Mouse (Mus musculus): ENCODE data around the gene Cyp2u1.

The Cyp2u1 gene

DNA sequence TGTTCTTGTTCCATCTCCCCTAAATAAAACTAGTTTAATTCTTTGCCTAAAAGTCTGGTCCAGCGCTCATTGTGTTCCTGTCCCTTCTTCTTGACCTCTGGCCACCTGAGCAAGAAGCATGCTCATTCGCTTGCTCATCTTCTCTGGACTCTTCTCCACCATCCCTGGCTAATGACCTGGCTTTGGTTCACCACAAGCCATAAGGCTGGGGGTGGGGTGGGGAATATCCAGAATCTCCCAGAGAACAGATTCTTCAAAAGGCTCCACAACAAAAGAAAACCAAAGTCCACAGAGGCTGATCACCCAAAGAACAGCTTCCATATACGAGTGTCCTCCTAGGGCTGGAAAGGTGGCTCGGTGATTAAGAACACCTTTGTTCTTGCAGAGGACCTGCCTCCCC lies 48.0 kb downstream of the Cyp2u1 start:
- peak; percentile 58 to 61 for DNase-seq

GRCm38 (mm10) chr3:131251601-131252000 lies 51.4 kb downstream of the Cyp2u1 start:
- DNase-seq: no peak

- DNase-seq: no peak
These were observed 52.0 kb downstream of the Cyp2u1 start for GRCm38 (mm10) chr3:131250978-131251377.

GRCm38 (mm10) chr3:131250283-131250682 lies 52.7 kb downstream of the Cyp2u1 start:
- DNase-seq: no peak

DNA sequence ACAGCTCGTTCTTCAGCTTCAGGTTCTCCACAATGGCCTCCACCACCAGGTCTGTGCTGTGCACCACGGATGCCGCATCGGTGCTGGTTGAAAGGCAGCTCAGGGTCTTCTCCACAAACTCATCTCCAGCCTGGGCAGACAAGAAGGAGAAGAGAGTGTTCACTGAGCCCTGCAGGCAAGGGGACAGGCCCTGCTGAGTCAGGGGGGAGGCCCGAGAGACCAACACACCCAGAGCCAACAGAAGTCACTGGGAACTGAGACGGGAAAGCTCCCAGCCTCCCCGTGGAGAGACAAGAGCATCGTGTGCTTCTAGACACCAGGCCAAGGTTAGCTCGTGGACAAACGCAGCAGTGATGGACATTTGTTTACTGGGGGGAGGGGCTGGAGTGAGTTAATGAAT lies 54.6 kb downstream of the Cyp2u1 start:
- DNase-seq: no peak

GRCm38 (mm10) chr3:131247851-131248250 lies 55.2 kb downstream of the Cyp2u1 start:
- no peak for DNase-seq

DNA sequence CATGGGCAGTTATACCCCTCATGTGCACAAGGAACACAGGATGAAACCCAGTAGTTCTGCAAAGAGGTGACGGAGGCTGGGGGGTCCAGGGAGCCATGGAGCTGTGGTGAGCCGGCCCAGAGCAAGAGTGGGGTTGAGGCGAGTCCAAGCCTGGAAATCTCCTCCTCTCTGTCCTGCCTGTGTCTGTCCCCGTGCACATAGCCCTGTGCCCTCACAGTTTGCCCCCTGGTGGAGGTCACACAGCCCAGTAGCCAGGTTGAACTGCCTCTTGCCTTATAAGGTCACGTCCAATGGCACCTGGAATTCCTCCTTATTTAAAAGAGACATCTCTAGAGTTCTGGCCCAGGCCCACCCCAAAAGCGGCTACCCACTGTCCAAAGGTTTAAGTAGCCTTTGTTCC lies 55.6 kb downstream of the Cyp2u1 start:
- no peak for DNase-seq

GRCm38 (mm10) chr3:131246579-131247046 lies 56.4 kb downstream of the Cyp2u1 start:
- peak; percentile 70 to 72 for DNase-seq

DNA sequence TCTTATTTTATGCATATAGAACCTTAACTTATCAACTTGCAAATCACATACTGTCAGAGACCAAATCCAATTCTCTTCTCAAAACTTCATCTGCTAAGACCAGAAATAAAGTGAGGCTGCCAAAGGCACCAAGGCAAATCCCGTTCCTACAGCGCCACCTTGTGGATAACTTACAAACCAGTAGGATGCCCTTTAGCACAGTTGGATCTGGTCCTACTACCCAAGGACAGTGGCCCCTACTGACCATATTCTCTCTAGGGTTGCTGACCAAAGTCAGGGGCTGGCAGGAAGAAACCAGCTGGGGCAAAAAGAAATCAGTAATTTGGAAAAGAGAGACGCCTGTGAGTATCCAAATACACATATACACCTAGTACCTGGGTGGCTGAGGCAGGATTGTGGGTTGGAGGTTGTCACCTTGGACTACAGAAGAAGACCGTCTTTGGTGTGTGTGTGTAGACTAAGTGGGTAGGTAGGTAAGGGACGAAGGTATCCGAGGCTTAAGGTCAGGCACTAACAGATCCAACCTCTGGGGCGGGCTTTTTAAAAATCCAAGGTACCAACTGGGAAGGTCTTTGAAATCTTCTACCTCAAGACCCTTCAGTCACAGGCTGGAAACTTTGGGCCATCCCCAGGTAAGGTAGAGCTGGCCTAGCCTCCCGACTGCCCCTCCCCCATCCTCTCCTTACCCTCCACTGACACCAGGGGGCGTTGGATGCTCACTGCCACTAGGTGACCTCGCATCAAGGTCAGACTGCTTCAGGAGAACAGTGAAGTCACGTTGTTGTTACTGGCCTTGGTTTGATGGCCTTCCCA lies 57.1 kb downstream of the Cyp2u1 start:
- DNase-seq: peak; percentile 78 to 80
